Mouse (Mus musculus): ENCODE results near the gene Fam171a1.

- TF ChIP-seq CTCF (IDR thresholded peaks at IDR 0.05; ENCODE audit: borderline replicate concordance, insufficient read depth, low read depth, low read length): no peak
- TF ChIP-seq POLR2A (IDR thresholded peaks at IDR 0.05; ENCODE audit: borderline replicate concordance, insufficient read depth, low read length): no peak
These were observed 25.0 kb downstream of the Fam171a1 start for GRCm38 (mm10) chr2:3139065-3139464.

Data from cerebellum, adult 2 months (tissue).